Mouse (Mus musculus): ENCODE data around the gene Hsd17b6. TPM values are rescaled to one million over a fixed set of nuclear protein-coding genes. Genes with fewer than 3 reads are reported as not detected.

Gene Hsd17b6
- total RNA-seq, 1 experiment from 2014 or later: not detected

Other genes with a start within 250 kb of the Hsd17b6 start
- 0.57 and 1.3 TPM in 2 replicates for gene Rdh1, start 247.9 kb downstream of the Hsd17b6 start, total RNA-seq (2021)
- gene Rdh16f1, start 247.8 kb downstream of the Hsd17b6 start, total RNA-seq (2021): 1.0 and 2.7 TPM in 2 replicates
- not detected in 2 replicates for gene Rdh9, start 231.2 kb downstream of the Hsd17b6 start, total RNA-seq (2021)
- 0.12 and 0.52 TPM in 2 replicates for gene Rdh16, start 206.5 kb downstream of the Hsd17b6 start, total RNA-seq (2021)
- not detected in 2 replicates for gene Rdh19, start 157.7 kb downstream of the Hsd17b6 start, total RNA-seq (2021)
- gene Rdh16f2, start 141.1 kb downstream of the Hsd17b6 start, total RNA-seq (2021): not detected in 2 replicates
- 5.8 TPM in 1 of 2 replicates, not detected in the other for gene Rdh7, start 118.8 kb downstream of the Hsd17b6 start, total RNA-seq (2021)
- 0.82 and 2.6 TPM in 2 replicates for gene Sdr9c7, start 109.1 kb downstream of the Hsd17b6 start, total RNA-seq (2021)
- 6.6 and 6.8 TPM in 2 replicates for gene Prim1, start 7.6 kb upstream of the Hsd17b6 start, total RNA-seq (2021)
- gene Naca, start 28.0 kb upstream of the Hsd17b6 start, total RNA-seq (2021): 566 and 612 TPM in 2 replicates
- gene Ptges3, start 51.3 kb upstream of the Hsd17b6 start, total RNA-seq (2021): 167 and 204 TPM in 2 replicates
- gene Atp5b, start 75.7 kb upstream of the Hsd17b6 start, total RNA-seq (2021): 2,437 and 2,492 TPM in 2 replicates
- gene Baz2a, start 84.0 kb upstream of the Hsd17b6 start, total RNA-seq (2021): 52.2 and 73.2 TPM in 2 replicates
- 84.6 and 85.7 TPM in 2 replicates for gene Rbms2, start 172.7 kb upstream of the Hsd17b6 start, total RNA-seq (2021)
- gene Gls2, start 186.8 kb upstream of the Hsd17b6 start, total RNA-seq (2021): 1.3 and 5.5 TPM in 2 replicates
- 15.3 and 18.0 TPM in 2 replicates for gene Spryd4, start 204.2 kb upstream of the Hsd17b6 start, total RNA-seq (2021)
- not detected in 2 replicates for gene Mip, start 218.2 kb upstream of the Hsd17b6 start, total RNA-seq (2021)
- 14.1 and 20.7 TPM in 2 replicates for gene Timeless, start 224.5 kb upstream of the Hsd17b6 start, total RNA-seq (2021)
- gene Apon, start 246.5 kb upstream of the Hsd17b6 start, total RNA-seq (2021): 0.30 and 2.8 TPM in 2 replicates